Mouse (Mus musculus) liver, adult 2 months (tissue): ENCODE measurements around the gene Urgcp. TPM values are rescaled to one million over a fixed set of nuclear protein-coding genes. Genes with fewer than 3 reads are reported as not detected.
"Not testable (repeated sequence)": the region's sequence is repeated elsewhere in the genome, so short reads cannot be mapped to it uniquely, and the experiment has no call there.

Source experiments
- DNase-seq: peaks from one replicate; pipeline ENCODE4 v3.0.0-alpha.2; 2011; ENCODE audit warnings: low read depth, low spot score; ENCODE audit errors: extremely low read depth
- H3K27ac ChIP-seq: fragments of 200-500 bp; replicated peaks from 2 replicates; pipeline ENCODE4 v1.5.1; 2012; ENCODE audit warnings: low read depth, mild to moderate bottlenecking, control low read depth, inconsistent platforms, low read length; ENCODE audit not compliant: insufficient read depth
- H3K27me3 ChIP-seq: fragments of 200-500 bp; 2 replicates; pipeline ENCODE4 v1.6.1; 2012; ENCODE audit warnings: mild to moderate bottlenecking, moderate library complexity, low read length, inconsistent platforms; ENCODE audit not compliant: control insufficient read depth, insufficient read depth
- H3K36me3 ChIP-seq: fragments of 200-500 bp; 2 replicates; pipeline ENCODE4 v1.6.1; 2012; ENCODE audit warnings: low read length, inconsistent platforms; ENCODE audit not compliant: control insufficient read depth, insufficient read depth
- H3K4me1 ChIP-seq: fragments of 200-500 bp; 2 replicates; pipeline ENCODE4 v1.6.1; 2011; ENCODE audit warnings: low read length; ENCODE audit not compliant: control insufficient read depth, insufficient read depth
- H3K4me3 ChIP-seq: fragments of 200-500 bp; 2 replicates; pipeline ENCODE4 v1.5.1; 2011; ENCODE audit warnings: low read depth, mild to moderate bottlenecking, control low read depth, low read length, moderate library complexity; ENCODE audit not compliant: insufficient read depth
- H3K79me2 ChIP-seq: fragments of 200-500 bp; 2 replicates; pipeline ENCODE4 v1.6.1; 2012; ENCODE audit warnings: inconsistent platforms, mild to moderate bottlenecking, low read length, moderate library complexity; ENCODE audit not compliant: control insufficient read depth, insufficient read depth
- H3K9ac ChIP-seq: fragments of 200-500 bp; 2 replicates; pipeline ENCODE4 v1.6.1; 2012; ENCODE audit warnings: low read depth, mild to moderate bottlenecking, control low read depth, inconsistent platforms, low read length
- CTCF ChIP-seq: fragments of 200-500 bp; IDR thresholded peaks from 2 replicates; pipeline ENCODE4 v1.5.1; 2011; ENCODE audit warnings: low read depth, low read length, control low read depth
- POLR2A ChIP-seq: fragments of 200-500 bp; IDR thresholded peaks from 2 replicates; pipeline ENCODE4 v1.6.1; 2011; ENCODE audit warnings: low read length, control low read depth; ENCODE audit not compliant: insufficient read depth; ENCODE audit errors: extremely low read depth
- WGBS: fragments of 180-500 bp; shearing (Covaris S2); methylation state at CpG from one replicate; pipeline ENCODE4 v1.1.7; 2018; 5-methylcytosine and 5-hydroxymethylcytosine counted together
- polyA plus RNA-seq: library from polyadenylated mRNA; depleted of rRNA; stranded (reverse); fragments of >200 nt; gene quantifications from 2 replicates; pipeline ENCODE4 v1.2.3, GENCODE M21; 2012; rRNA removed
- total RNA-seq: library from RNA; depleted of rRNA; stranded (reverse); fragments of >200 nt; gene quantifications from 2 replicates; pipeline ENCODE4 v1.2.3, GENCODE M21; 2014; rRNA removed

Urgcp gene
- total RNA-seq = 9.5 and 12.3 TPM in 2 replicates
- 15.2 and 16.8 TPM in 2 replicates for polyA plus RNA-seq

DNA sequence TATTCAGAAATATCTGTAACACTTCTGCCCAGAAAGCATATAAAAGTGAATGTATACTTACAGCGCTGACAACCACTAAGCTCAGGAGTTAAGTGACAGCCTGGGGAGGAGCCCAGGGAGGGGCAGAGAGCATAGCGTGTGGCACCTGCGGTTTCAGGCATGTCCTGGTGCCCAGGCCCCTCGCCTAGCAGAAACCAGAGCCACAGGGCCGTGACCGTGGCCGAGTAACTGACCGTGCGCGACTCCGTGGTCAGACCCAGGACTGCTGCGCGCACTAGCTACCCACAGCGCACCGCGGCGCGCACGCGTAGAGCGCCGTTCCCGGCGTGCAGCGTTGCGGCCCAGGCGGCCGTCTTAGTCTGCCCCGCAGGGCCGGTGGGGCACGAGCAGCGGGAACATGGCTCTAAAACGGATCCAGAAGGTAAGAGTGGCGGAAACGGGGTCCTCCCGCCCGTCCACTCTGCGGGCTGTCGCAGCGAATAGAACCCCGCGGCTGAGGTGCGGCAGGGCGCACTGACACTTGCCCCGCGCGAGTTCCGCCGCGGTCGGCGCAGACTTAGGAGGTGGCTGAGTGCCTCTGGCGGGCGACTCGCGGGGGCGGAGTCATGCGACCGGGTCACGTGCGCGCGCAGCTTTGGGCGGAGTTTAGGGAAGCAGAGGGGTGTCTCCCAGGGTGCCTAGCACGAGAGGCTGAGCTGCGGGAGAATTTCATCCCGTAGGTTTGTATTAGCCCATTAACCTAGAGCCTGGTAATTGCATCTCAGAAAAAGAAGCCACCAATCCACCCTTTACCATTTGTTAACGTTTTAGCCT is at the start of gene Urgcp:
Gene Urgcp, minus strand, starts transcription at position 557 of the 813 bp plus-strand sequence.
- WGBS = under 1% methylated on average over 68 of the region's 68 CpGs

DNA sequence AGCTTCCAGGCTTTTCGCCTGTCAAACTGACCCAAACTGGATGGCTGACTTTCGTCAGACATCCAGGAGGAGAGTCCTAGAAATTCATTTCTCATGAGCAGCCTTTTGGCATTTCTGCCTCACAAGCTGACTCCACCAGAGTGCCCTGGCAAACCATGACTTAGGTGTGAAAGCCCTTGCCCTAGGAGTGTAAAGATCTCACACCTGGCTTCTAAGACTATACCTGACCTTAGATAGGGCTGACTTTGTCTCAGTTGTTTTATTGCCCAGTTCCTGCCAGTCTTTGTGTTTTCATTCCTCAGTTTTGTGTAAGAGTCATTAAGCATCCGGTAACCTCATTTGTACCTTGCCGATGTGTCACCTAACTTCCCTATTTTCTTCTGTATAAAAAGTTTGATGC is 47.3 kb upstream of the Urgcp start:
- not testable (repeated sequence) for H3K27me3 ChIP-seq, H3K27ac ChIP-seq, H3K79me2 ChIP-seq, H3K36me3 ChIP-seq, H3K4me3 ChIP-seq, H3K4me1 ChIP-seq, DNase-seq, H3K9ac ChIP-seq
- 92% methylated on average over 4 of the region's 4 CpGs for WGBS

More for the DNA sequence above, at the start of gene Urgcp:
- Histone ChIP-seq H3K36me3 (peaks cover 2% of the 10 kb centered on the region; the same call in 1 of the 2 replicates), H3K27ac (peak within 1 kb of the TSS; percentile 89), H3K27me3 (no peaks in the 10 kb centered on the region), H3K4me3 (peak within 1 kb of the TSS; percentile 81), H3K79me2 (peaks cover 3% of the 10 kb centered on the region; the same call in 1 of the 2 replicates), H3K4me1 (peaks cover 3% of the 10 kb centered on the region; the same call in 1 of the 2 replicates), H3K9ac (peak within 1 kb of the TSS; percentile 93)
- TF ChIP-seq CTCF (peak; percentile 22; the same call in 1 of the 2 replicates), POLR2A (peak; percentile 96)
- peak; percentile 82 for DNase-seq

DNA sequence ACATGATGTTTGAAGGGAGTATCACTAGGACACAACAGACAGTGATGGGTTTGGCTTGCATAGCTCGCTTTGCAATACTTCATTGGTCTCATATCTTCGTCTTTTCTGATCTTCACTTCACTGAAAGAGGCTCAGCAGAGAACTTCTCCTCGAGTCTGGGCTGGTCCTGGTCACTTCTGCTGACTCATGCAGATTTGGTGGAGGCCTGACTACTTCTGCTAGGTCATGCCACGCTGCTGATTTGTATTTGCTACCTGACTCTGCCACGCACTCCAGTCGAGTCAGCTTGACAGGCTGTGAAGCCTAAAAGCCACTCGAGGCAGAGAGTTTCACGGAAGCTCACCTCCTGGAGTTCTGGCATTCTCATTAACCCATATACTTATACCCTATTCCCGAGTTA is 45.8 kb upstream of the Urgcp start:
- TF ChIP-seq POLR2A (no peak), CTCF (no peak)
- Histone ChIP-seq H3K4me3 (no peak overlapping the region), H3K27me3 (no peaks in the 10 kb centered on the region), H3K9ac (no peak overlapping the region), H3K79me2 (no peaks in the 10 kb centered on the region), H3K4me1 (no peaks in the 10 kb centered on the region), H3K36me3 (no peaks in the 10 kb centered on the region), H3K27ac (no peak overlapping the region)
- no peak for DNase-seq
- WGBS = 83% methylated on average over 9 of the region's 9 CpGs

DNA sequence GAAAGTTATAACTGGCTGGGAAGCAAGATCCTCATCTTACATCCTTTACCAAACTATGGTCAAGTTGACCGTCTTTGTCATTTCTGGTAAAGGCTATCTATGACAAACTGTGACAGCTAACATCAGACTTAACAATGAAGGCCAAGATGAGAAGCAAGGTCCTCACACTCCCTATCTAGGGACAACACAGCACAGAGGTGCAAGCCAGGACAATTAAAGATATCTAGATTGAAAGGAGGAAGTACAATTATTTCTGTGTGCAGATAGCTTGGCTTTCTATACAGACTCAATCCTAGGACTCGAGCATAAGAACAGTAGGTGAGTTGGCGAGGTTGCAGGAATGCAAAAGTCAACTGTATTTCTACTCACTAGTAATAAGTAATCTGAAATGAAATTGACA is 43.5 kb upstream of the Urgcp start:
- no peak for TF ChIP-seq POLR2A
- no peak for TF ChIP-seq CTCF
- H3K27me3 ChIP-seq = no peaks in the 10 kb centered on the region
- DNase-seq = no peak
- no peaks in the 10 kb centered on the region for H3K79me2 ChIP-seq
- no peaks in the 10 kb centered on the region for H3K4me1 ChIP-seq
- H3K27ac ChIP-seq = no peak overlapping the region
- WGBS = 84% methylated on average over 3 of the region's 3 CpGs
- H3K9ac ChIP-seq = no peak overlapping the region
- no peaks in the 10 kb centered on the region for H3K36me3 ChIP-seq
- H3K4me3 ChIP-seq = no peak overlapping the region

DNA sequence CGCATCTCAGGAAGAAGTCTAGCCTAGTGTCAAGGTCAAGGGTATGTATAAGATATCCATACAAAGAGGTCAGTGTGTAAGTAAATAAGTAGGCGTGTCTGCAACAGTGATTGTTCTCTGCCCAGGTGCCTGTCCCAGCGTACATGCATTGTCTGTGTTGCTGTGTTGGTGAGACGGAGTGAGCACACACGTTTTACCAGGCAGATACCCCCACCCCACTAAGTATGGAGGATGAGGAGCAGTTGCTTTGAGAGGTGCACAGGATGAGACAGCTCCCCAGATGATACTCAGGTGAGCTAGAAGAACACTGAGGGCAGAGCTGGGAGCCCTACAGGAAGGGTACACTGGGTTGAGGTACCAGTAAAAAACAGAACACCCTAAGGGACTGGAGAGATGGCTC is 42.0 kb upstream of the Urgcp start:
- DNase-seq = no peak
- H3K4me1 ChIP-seq = no peaks in the 10 kb centered on the region
- H3K27ac ChIP-seq = no peak overlapping the region
- TF ChIP-seq POLR2A (no peak), CTCF (no peak)
- no peak overlapping the region for H3K4me3 ChIP-seq
- WGBS = 64% methylated on average over 5 of the region's 5 CpGs
- no peaks in the 10 kb centered on the region; the same call in 1 of the 2 replicates for H3K36me3 ChIP-seq
- no peaks in the 10 kb centered on the region for H3K27me3 ChIP-seq
- no peak overlapping the region for H3K9ac ChIP-seq
- no peaks in the 10 kb centered on the region for H3K79me2 ChIP-seq

DNA sequence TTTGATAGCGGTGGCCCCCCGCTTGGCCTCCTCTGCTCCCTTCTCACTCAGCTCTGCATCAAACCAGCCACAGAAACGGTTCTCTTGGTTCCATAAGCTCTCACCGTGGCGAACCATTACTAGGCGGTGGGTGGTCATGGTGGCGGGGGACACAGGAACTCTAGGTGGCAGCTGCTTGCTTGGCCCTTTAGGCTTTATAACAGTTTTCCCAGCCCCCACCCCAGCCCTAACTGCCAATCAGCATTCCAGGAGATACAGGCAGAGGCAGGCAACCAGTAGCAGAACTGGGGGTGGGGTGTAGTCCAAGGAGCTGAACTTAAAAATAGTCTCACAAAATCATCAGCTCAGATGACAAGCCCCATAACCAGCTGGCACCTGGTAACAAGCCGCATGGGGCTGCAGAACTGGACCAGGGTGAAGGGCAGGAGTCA is 41.4 kb upstream of the Urgcp start, which contains the start of gene Pgam2:
Gene Pgam2, minus strand, starts transcription at position 183 of the 431 bp plus-strand sequence.
- H3K36me3 ChIP-seq = peaks cover 2% of the 10 kb centered on the region; the same call in 1 of the 2 replicates
- no peak within 1 kb of the TSS for H3K27ac ChIP-seq
- no peak for TF ChIP-seq POLR2A
- no peak for TF ChIP-seq CTCF
- no peaks in the 10 kb centered on the region for H3K79me2 ChIP-seq
- H3K4me1 ChIP-seq = no peaks in the 10 kb centered on the region
- H3K4me3 ChIP-seq = no peak within 1 kb of the TSS
- 54% methylated on average over 8 of the region's 8 CpGs for WGBS
- H3K9ac ChIP-seq = no peak within 1 kb of the TSS
- H3K27me3 ChIP-seq = no peaks in the 10 kb centered on the region
- no peak for DNase-seq
